Mouse (Mus musculus) olfactory bulb, adult 2 months (tissue): ENCODE measurements at regions not wholly inside any gene's neighbourhood (a gene's known extent, or its start where the extent isn't known, plus 50 kb on each side); places are given as distances from the start of the nearest gene placed in this dataset.

Source experiments
- H3K27ac ChIP-seq: fragments of 200-500 bp; 2 replicates; pipeline ENCODE4 v1.5.1; 2012; ENCODE audit warnings: low read depth, low read length; ENCODE audit not compliant: insufficient read depth
- H3K4me1 ChIP-seq: fragments of 200-500 bp; 2 replicates; pipeline ENCODE4 v1.6.1; 2012; ENCODE audit warnings: low read length; ENCODE audit not compliant: control insufficient read depth, insufficient read depth
- H3K4me3 ChIP-seq: fragments of 200-500 bp; 2 replicates; pipeline ENCODE4 v1.5.1; 2012; ENCODE audit warnings: mild to moderate bottlenecking, low read depth, low read length, moderate library complexity; ENCODE audit not compliant: insufficient read depth
- CTCF ChIP-seq: fragments of 200-500 bp; IDR thresholded peaks from 2 replicates; pipeline ENCODE4 v1.5.1; 2012; ENCODE audit warnings: low read depth, mild to moderate bottlenecking, low read length, moderate library complexity; ENCODE audit not compliant: insufficient read depth
- POLR2A ChIP-seq: fragments of 200-500 bp; IDR thresholded peaks from 2 replicates; pipeline ENCODE4 v1.6.1; 2012; ENCODE audit warnings: mild to moderate bottlenecking, low read depth, low read length, moderate library complexity; ENCODE audit not compliant: insufficient read depth
- WGBS: fragments of 180-500 bp; shearing (Covaris S2); methylation state at CpG from one replicate; pipeline ENCODE4 v1.1.7; 2018; 5-methylcytosine and 5-hydroxymethylcytosine counted together

- 9% methylated on average over 19 of the region's 19 CpGs for WGBS
- no peak for TF ChIP-seq POLR2A
- no peak for TF ChIP-seq CTCF
- peaks cover 20% of the 10 kb centered on the region for H3K4me1 ChIP-seq
- H3K4me3 ChIP-seq = no peak overlapping the region
- no peak overlapping the region for H3K27ac ChIP-seq
These were observed 53.2 kb upstream of the Col1a1 start for GRCm38 (mm10) chr11:94882687-94883383.

- Histone ChIP-seq H3K27ac (no peak overlapping the region), H3K4me1 (peaks cover 20% of the 10 kb centered on the region), H3K4me3 (no peak overlapping the region)
- whole genome bisulfite sequencing = 42% methylated on average over 9 of the region's 9 CpGs
- TF ChIP-seq CTCF = no peak
These were observed 53.9 kb upstream of the Col1a1 start for GRCm38 (mm10) chr11:94881982-94882686.

- Histone ChIP-seq H3K27ac (no peak overlapping the region), H3K4me1 (peaks cover 20% of the 10 kb centered on the region), H3K4me3 (peak overlapping the region; percentile 12)
- TF ChIP-seq POLR2A = no peak
- no peak for TF ChIP-seq CTCF
- WGBS = 10% methylated on average over 27 of the region's 27 CpGs
These were observed 54.9 kb upstream of the Col1a1 start for GRCm38 (mm10) chr11:94880896-94881840.

- no peak for TF ChIP-seq POLR2A
- no peak for TF ChIP-seq CTCF
- WGBS = 91% methylated on average over 1 of the region's 1 CpGs
These were observed 59.3 kb upstream of the Col1a1 start for GRCm38 (mm10) chr11:94876707-94877106.

GRCm38 (mm10) chr11:94875026-94875425 is 61.0 kb upstream of the Col1a1 start:
- H3K4me1 ChIP-seq = peaks cover 21% of the 10 kb centered on the region
- TF ChIP-seq CTCF (no peak), POLR2A (no peak)
- no peak overlapping the region for H3K27ac ChIP-seq
- WGBS = 73% methylated on average over 7 of the region's 7 CpGs
- no peak overlapping the region for H3K4me3 ChIP-seq

More at GRCm38 (mm10) chr11:94876707-94877106, 59.3 kb upstream of the Col1a1 start:
- Histone ChIP-seq H3K27ac (no peak overlapping the region), H3K4me1 (peaks cover 28% of the 10 kb centered on the region), H3K4me3 (no peak overlapping the region)

GRCm38 (mm10) chr11:94874155-94874561 is 61.9 kb upstream of the Col1a1 start:
- Histone ChIP-seq H3K4me1 (peaks cover 21% of the 10 kb centered on the region), H3K27ac (no peak overlapping the region), H3K4me3 (no peak overlapping the region)
- TF ChIP-seq CTCF = no peak
- no peak for TF ChIP-seq POLR2A
- 11% methylated on average over 7 of the region's 7 CpGs for WGBS

GRCm38 (mm10) chr11:94873693-94874092 is 62.3 kb upstream of the Col1a1 start:
- TF ChIP-seq POLR2A = no peak
- Histone ChIP-seq H3K4me3 (no peak overlapping the region), H3K27ac (no peak overlapping the region), H3K4me1 (peaks cover 21% of the 10 kb centered on the region)
- WGBS = 21% methylated on average over 7 of the region's 7 CpGs

GRCm38 (mm10) chr11:94872921-94873320 is 63.1 kb upstream of the Col1a1 start:
- TF ChIP-seq CTCF (no peak), POLR2A (no peak)
- H3K27ac ChIP-seq = no peak overlapping the region
- H3K4me1 ChIP-seq = peaks cover 21% of the 10 kb centered on the region
- 6% methylated on average over 19 of the region's 19 CpGs for WGBS
- H3K4me3 ChIP-seq = peak overlapping the region; percentile 17
